Mouse (Mus musculus) heart, embryonic 11.5 days (tissue): ENCODE data around the gene Tpgs1. TPM values are rescaled to one million over a fixed set of nuclear protein-coding genes. Genes with fewer than 3 reads are reported as not detected.
"Not testable (repeated sequence)": the region's sequence is repeated elsewhere in the genome, so short reads cannot be mapped to it uniquely, and the experiment has no call there.

Experiments
- ATAC-seq: fragments of 200-750 bp; cut with Nextera tagmentation; replicated peaks from 2 replicates; pipeline ENCODE4 v1.8.0; 2017; ENCODE audit warnings: moderate library complexity; ENCODE audit not compliant: insufficient number of reproducible peaks, low FRiP score, low TSS enrichment
- H3K27ac ChIP-seq: fragments of 300-500 bp; sonication (generic); 2 replicates; pipeline ENCODE4 v1.5.1; 2014; ENCODE audit warnings: mild to moderate bottlenecking, low read depth, low read length
- H3K27me3 ChIP-seq: fragments of 300-500 bp; sonication (generic); 2 replicates; pipeline ENCODE4 v1.6.1; 2014; ENCODE audit warnings: mild to moderate bottlenecking, low read length, mixed read lengths; ENCODE audit not compliant: control insufficient read depth, insufficient read depth
- H3K36me3 ChIP-seq: fragments of 300-500 bp; sonication (generic); 2 replicates; pipeline ENCODE4 v1.6.1; 2014; ENCODE audit warnings: mild to moderate bottlenecking, low read length, moderate library complexity, mixed read lengths; ENCODE audit not compliant: control insufficient read depth, insufficient read depth
- H3K4me1 ChIP-seq: fragments of 300-500 bp; sonication (generic); 2 replicates; pipeline ENCODE4 v1.6.1; 2014; ENCODE audit warnings: low read length; ENCODE audit not compliant: control insufficient read depth, insufficient read depth
- H3K4me2 ChIP-seq: fragments of 300-500 bp; sonication (generic); 2 replicates; pipeline ENCODE4 v1.6.1; 2014; ENCODE audit warnings: mild to moderate bottlenecking, moderate library complexity
- H3K4me3 ChIP-seq: fragments of 300-500 bp; sonication (generic); 2 replicates; pipeline ENCODE4 v1.5.1; 2014; ENCODE audit warnings: low read depth, low read length
- H3K9ac ChIP-seq: fragments of 300-500 bp; sonication (generic); 2 replicates; pipeline ENCODE4 v1.6.1; 2014; ENCODE audit warnings: mild to moderate bottlenecking, low read depth, low read length, moderate library complexity
- H3K9me3 ChIP-seq: fragments of 300-500 bp; sonication (generic); replicated peaks from 2 replicates; pipeline ENCODE4 v1.6.1; 2016; ENCODE audit warnings: low read length; ENCODE audit not compliant: control insufficient read depth
- WGBS: fragments of 180-500 bp; shearing (Covaris S2); extraction: QIAGEN DNeasy Blood & Tissue Kit; methylation state at CpG from one replicate; pipeline ENCODE4 v1.1.7; 2014; ENCODE audit not compliant: insufficient replicate concordance; 5-methylcytosine and 5-hydroxymethylcytosine counted together
- polyA plus RNA-seq: library from polyadenylated mRNA; unstranded; fragments of >200 nt; fragmentation: Nextera tagmentation; extraction: Ambion mirVana; gene quantifications from 2 replicates; pipeline ENCODE4 v1.2.1, GENCODE M21; 2014

Gene Tpgs1
- polyA plus RNA-seq, 1 experiment from 2014 or later: 48.6 TPM

DNA sequence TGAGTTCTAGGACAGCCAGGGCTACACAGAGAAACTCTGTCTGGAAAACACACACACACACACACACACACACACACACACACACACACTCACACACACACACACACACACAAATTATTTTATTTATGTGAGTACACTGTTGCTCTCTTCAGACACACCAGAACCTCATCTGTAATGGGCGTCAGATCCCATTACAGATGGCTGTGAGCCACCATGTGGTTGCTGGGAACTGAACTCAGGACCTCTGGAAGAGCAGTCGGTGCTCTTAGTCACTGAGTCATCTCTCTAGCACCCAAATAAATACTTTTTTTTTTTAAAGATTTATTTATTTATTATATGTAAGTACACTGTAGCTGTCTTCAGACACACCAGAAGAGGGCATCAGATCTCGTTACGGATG is 33.8 kb downstream of the Tpgs1 start:
- H3K27me3 ChIP-seq, H3K4me3 ChIP-seq, H3K9me3 ChIP-seq, H3K9ac ChIP-seq, H3K36me3 ChIP-seq, H3K27ac ChIP-seq, H3K4me2 ChIP-seq, ATAC-seq: not testable (repeated sequence)
- peaks cover 45% of the 10 kb centered on the region for H3K4me1 ChIP-seq
- 77% methylated on average over 2 of the region's 4 CpGs for whole genome bisulfite sequencing

DNA sequence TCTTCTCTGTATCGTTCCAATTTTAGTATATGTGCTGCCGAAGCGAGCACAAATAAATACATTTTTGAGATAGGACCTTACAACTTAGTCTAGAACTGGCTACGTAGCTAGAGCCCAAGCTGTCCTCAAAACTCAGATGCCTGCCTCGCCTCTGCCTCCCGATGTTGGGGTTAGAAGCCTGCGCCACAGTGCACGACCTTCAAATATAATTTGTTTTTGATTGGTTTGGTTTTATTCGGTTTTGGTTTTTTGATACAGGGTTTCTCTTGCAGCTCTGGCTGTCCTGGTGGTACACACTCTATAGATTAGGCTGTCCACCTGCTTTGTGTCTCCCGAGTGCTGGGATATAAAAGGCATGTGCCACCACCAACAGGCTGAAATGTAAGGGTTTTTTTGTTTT is 34.4 kb downstream of the Tpgs1 start:
- no peak for ATAC-seq
- no peaks in the 10 kb centered on the region for H3K9me3 ChIP-seq
- H3K36me3 ChIP-seq: peaks cover 3% of the 10 kb centered on the region; the same call in 1 of the 2 replicates
- peak overlapping the region; percentile 91 for H3K4me3 ChIP-seq
- peak overlapping the region; percentile 67; the same call in 1 of the 2 replicates for H3K9ac ChIP-seq
- H3K4me1 ChIP-seq: peaks cover 48% of the 10 kb centered on the region
- no peaks in the 10 kb centered on the region for H3K27me3 ChIP-seq
- H3K4me2 ChIP-seq: peak overlapping the region; percentile 65
- H3K27ac ChIP-seq: no peak overlapping the region
- 77% methylated on average over 10 of the region's 10 CpGs for WGBS

DNA sequence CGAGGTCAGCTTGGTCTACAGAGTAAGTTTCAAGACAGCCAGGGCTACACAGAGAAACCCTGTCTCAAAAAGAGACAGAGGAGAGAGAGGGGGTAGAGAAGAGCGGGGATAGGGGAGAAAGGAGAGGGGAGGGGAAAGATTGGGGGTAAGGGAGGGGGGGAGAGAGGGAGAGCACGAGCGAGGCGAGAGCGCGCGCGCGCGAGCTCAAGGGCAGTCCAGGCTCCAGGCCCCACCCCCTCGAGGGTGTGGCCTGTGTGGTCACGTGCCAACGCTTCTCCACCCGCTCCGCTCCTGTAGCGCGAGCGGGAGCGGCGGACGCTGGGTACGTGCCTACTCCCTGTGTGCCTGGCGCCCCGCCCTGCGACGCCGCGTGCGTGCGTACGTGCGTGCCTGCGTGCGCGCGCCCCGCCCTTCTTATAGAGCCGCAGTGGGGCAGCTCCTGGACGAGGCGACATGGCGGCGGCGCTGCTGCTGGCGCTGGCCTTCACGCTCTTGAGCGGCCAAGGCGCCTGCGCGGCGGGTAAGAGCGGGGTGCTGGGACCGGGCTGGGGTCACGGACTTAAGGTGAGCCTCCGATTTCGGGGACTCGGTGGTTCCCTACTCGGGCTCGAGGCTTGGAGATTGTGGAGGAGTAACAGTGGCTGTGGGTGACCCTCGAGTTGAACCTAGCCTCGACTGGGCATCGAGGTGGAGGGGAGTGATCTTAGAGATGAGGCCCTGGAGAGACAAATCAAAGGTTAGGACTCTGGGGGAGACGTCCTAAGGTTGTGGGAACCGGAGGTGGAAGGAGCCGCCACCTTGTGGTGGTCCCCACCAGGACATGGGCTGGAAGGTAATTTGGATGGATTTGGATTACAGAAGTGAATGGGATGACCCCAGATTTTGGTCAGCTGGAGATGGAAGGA is 35.1 kb downstream of the Tpgs1 start, which contains the start of gene Bsg:
Bsg (plus strand) TSS at position 427 of the 905 bp plus-strand sequence.
- H3K9ac ChIP-seq: peak within 1 kb of the TSS; percentile 99
- peaks cover 3% of the 10 kb centered on the region for H3K36me3 ChIP-seq
- H3K4me2 ChIP-seq: peak within 1 kb of the TSS; percentile 79
- H3K27me3 ChIP-seq: no peaks in the 10 kb centered on the region
- H3K27ac ChIP-seq: peak within 1 kb of the TSS; percentile 93
- ATAC-seq: peak; percentile 92
- H3K4me3 ChIP-seq: peak within 1 kb of the TSS; percentile 91
- peaks cover 56% of the 10 kb centered on the region for H3K4me1 ChIP-seq
- no peaks in the 10 kb centered on the region for H3K9me3 ChIP-seq
- WGBS: under 1% methylated on average over 64 of the region's 65 CpGs

DNA sequence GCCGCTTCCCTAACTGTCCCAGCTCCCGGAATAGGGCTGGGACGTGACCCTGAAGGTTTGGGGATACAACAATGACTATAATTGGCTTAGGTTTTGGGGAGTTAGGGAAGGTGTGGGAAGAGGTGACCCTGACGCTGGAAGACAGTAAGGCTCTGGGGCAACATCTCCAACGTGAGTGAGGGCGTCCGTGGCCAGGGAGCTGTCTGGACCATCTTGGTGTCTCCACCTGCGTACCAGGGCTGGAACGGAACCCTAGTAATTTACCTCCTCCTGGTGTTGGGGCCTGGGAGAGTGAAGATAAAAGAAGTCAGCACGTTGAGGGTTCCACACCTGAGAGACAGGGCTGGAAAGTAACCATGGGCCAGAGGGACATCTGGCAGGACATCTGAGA is 35.8 kb downstream of the Tpgs1 start:
- Histone ChIP-seq H3K27me3 (no peaks in the 10 kb centered on the region), H3K27ac (peak overlapping the region; percentile 93; the same call in 1 of the 2 replicates), H3K36me3 (peaks cover 8% of the 10 kb centered on the region), H3K4me2 (peak overlapping the region; percentile 79), H3K4me1 (peaks cover 62% of the 10 kb centered on the region), H3K4me3 (peak overlapping the region; percentile 91), H3K9ac (peak overlapping the region; percentile 99), H3K9me3 (no peaks in the 10 kb centered on the region)
- 4% methylated on average over 10 of the region's 10 CpGs for WGBS
- no peak for ATAC-seq

DNA sequence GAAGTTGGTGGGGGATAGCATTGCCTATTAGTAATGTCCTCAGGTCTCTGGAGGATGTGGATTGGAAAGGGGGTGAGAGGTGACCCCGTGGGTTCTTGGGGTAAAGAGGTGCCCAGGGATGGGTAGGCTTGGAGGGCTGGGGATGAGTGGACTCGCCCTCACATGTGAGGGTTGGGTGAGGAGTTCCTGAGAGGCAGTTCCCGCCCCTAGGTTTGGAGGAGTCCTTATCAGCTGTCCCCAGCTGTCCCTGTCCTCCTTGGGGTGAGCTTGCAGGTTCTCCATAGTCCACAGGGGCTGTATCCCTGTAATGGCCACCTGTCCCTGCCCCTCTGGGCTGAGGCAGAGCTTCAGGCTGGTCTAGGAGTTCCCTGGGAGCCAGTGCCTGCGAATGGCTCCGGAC is 36.8 kb downstream of the Tpgs1 start:
- peak overlapping the region; percentile 99 for H3K9ac ChIP-seq
- WGBS: 50% methylated on average over 5 of the region's 5 CpGs
- peak; percentile 60; the same call in 1 of the 2 replicates for ATAC-seq
- peak overlapping the region; percentile 79 for H3K4me2 ChIP-seq
- peaks cover 18% of the 10 kb centered on the region for H3K36me3 ChIP-seq
- H3K27ac ChIP-seq: peak overlapping the region; percentile 93
- H3K4me1 ChIP-seq: peaks cover 61% of the 10 kb centered on the region
- no peaks in the 10 kb centered on the region for H3K27me3 ChIP-seq
- no peaks in the 10 kb centered on the region for H3K9me3 ChIP-seq
- H3K4me3 ChIP-seq: peak overlapping the region; percentile 91

DNA sequence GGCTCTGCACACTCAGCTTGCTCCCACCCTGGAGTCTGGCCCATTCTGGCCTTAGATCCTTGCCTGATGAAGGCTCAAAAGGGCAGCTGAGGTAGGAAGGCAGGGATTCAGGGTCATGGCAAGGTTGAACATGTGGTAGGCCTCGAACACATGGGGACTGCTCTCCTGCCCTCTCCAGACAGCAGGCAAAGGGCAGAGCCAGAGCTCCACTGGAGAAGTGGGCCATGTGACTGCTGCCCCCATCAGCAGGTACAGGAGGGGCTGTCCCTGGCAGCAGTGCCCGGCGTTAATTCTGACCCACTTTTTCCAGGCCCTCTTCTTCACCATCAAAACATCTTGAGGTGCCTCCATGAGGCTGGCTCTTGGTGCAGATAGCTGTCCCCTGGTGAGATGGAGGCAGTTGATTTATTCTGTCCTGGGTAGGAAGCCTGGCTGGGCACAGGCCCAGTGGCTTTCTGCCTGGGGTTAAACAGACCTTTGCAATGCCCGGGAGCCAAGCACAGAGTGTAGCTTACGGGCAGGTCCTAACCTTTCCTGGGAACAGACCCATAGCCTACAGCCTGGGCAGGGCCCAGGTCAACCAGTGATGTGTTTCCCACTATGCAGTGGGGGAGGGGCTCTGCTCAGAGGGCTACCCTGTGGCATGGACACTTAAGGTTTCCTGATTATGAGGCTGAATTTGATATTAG is 37.4 kb downstream of the Tpgs1 start:
- H3K36me3 ChIP-seq: peaks cover 24% of the 10 kb centered on the region
- peak overlapping the region; percentile 79 for H3K4me2 ChIP-seq
- peak overlapping the region; percentile 74 for H3K27ac ChIP-seq
- no peaks in the 10 kb centered on the region for H3K9me3 ChIP-seq
- 65% methylated on average over 5 of the region's 5 CpGs for WGBS
- no peak for ATAC-seq
- H3K9ac ChIP-seq: peak overlapping the region; percentile 99
- no peaks in the 10 kb centered on the region for H3K27me3 ChIP-seq
- H3K4me3 ChIP-seq: peak overlapping the region; percentile 91
- peaks cover 55% of the 10 kb centered on the region for H3K4me1 ChIP-seq

DNA sequence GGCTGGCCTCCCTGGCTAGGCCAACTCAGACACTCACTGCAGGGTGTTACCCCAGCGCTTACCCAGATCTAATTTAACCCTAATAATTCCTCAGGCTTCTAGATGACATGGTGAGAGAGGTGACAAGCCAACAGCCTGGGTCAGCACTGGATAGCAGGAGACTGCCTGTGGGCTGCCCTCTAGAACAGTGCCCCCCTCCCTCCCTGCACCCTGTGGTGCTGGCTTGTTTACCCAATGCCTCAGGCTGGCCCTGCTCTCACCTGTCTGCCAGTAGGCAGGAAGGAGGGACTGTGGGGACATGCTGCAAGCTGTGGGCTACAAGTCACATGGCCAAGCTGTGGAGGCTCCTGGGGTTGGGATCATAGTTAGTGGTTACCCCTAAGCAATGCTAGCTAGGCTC is 38.0 kb downstream of the Tpgs1 start:
- Histone ChIP-seq H3K4me1 (peaks cover 54% of the 10 kb centered on the region), H3K9ac (no peak overlapping the region), H3K27me3 (no peaks in the 10 kb centered on the region), H3K27ac (peak overlapping the region; percentile 7; the same call in 1 of the 2 replicates), H3K4me3 (peak overlapping the region; percentile 91; the same call in 1 of the 2 replicates), H3K9me3 (no peaks in the 10 kb centered on the region), H3K4me2 (peak overlapping the region; percentile 79), H3K36me3 (peaks cover 29% of the 10 kb centered on the region)
- 63% methylated on average over 1 of the region's 1 CpGs for WGBS
- no peak for ATAC-seq

DNA sequence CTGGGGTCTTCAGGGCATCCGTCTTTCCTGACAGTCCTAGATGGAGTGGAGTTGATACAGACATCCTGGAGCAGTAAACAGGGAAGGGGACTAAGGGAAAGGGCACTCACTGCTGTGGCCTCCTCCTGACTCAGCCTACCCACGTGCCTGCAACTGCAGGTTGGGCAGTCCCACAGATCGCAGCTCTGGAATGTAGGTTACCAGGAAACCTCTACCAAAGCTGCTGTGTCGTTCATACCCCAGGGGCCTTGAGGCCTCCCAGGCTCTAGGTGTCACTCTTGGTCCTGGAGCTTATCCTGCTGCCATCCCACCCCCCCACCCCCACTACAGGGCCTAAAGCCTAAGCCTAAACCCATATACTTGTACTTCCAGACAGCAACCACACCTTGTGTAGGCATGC is 38.6 kb downstream of the Tpgs1 start:
- WGBS: 50% methylated on average over 4 of the region's 4 CpGs
- peaks cover 29% of the 10 kb centered on the region for H3K36me3 ChIP-seq
- H3K4me3 ChIP-seq: no peak overlapping the region
- no peaks in the 10 kb centered on the region for H3K27me3 ChIP-seq
- peak overlapping the region; percentile 79 for H3K4me2 ChIP-seq
- ATAC-seq: no peak
- peaks cover 57% of the 10 kb centered on the region for H3K4me1 ChIP-seq
- H3K9ac ChIP-seq: 0 out of 2 replicates have a peak overlapping the region, but pooled peaks have one; percentile 3
- no peak overlapping the region for H3K27ac ChIP-seq
- H3K9me3 ChIP-seq: no peaks in the 10 kb centered on the region
